Mouse (Mus musculus): ENCODE results near the gene Hus1. TPM values are rescaled to one million over a fixed set of nuclear protein-coding genes. Genes with fewer than 3 reads are reported as not detected.

Gene Hus1
- polyA plus RNA-seq, 1 experiment from 2014 or later = 7.9 TPM

DNA sequence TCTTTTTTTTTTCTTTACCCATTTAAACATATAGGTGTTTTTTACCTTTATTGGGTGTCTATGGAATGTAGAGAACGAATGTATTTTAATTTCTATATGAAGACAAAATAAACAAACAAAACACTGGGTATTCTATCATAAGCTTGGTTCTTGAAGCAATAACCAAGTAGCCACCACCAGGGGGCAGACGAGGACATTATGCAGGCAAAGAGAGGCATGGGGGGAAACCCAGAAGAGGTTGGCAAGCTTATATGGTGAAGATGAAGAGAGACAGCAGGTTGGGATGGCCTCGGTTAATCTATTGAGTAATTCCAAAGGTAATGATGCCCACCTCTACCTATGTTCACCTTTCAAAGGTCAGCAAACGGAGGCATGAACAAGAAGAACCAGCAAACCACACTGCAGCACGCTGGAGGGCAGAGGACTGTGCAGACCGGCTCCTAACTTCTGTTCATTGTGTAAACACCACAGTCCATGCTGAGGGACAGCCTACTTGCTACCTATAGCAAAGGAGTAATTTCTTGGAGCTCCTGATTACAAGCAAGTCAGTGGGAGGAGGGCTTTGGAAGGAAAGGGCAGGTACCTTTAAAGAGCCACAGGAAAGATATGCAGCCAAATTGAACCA lies 27.6 kb downstream of the Hus1 start:
- no peak overlapping the region for H3K4me2 ChIP-seq
- H3K9ac ChIP-seq = no peak overlapping the region
- H3K4me3 ChIP-seq (replicated peaks) = no peak overlapping the region
- H3K36me3 ChIP-seq (replicated peaks) = no peaks in the 10 kb centered on the region
- H3K27me3 ChIP-seq = peaks cover 6% of the 10 kb centered on the region; the same call in 1 of the 2 replicates
- no peaks in the 10 kb centered on the region for H3K9me3 ChIP-seq (replicated peaks)
- WGBS (ENCODE audit: insufficient replicate concordance) = 27% methylated on average over 6 of the region's 6 CpGs
- no peak overlapping the region for H3K27ac ChIP-seq (replicated peaks)
- ATAC-seq (ENCODE audit: insufficient read depth) = no peak
- H3K4me1 ChIP-seq (replicated peaks) = no peaks in the 10 kb centered on the region; the same call in 1 of the 2 replicates

DNA sequence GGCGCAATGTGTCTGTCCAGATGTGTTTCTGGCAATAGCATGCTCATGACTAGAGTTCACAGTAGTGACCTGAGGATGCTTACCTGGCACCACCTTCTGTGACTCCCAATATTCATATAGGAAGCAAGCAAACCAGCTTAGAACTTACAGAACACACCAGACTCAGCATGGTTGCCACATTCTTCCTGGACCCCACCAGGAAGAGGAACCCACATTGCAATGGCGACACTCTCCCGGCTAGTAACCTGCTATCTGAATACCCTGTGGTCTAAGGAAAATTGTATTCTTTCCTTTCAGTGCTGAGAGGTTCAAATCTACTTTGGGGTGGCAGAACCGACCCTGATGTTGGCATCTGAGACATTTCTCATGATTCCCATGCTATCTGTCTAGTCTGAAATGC lies 32.8 kb downstream of the Hus1 start:
- ATAC-seq (ENCODE audit: insufficient read depth) = no peak
- WGBS (ENCODE audit: insufficient replicate concordance) = 50% methylated on average over 4 of the region's 4 CpGs
- no peaks in the 10 kb centered on the region for H3K4me1 ChIP-seq (replicated peaks)
- H3K9me3 ChIP-seq (replicated peaks) = no peaks in the 10 kb centered on the region
- H3K9ac ChIP-seq = no peak overlapping the region
- no peak overlapping the region for H3K4me3 ChIP-seq (replicated peaks)
- H3K4me2 ChIP-seq = no peak overlapping the region
- no peaks in the 10 kb centered on the region for H3K36me3 ChIP-seq (replicated peaks)
- H3K27me3 ChIP-seq = no peaks in the 10 kb centered on the region
- no peak overlapping the region for H3K27ac ChIP-seq (replicated peaks)

DNA sequence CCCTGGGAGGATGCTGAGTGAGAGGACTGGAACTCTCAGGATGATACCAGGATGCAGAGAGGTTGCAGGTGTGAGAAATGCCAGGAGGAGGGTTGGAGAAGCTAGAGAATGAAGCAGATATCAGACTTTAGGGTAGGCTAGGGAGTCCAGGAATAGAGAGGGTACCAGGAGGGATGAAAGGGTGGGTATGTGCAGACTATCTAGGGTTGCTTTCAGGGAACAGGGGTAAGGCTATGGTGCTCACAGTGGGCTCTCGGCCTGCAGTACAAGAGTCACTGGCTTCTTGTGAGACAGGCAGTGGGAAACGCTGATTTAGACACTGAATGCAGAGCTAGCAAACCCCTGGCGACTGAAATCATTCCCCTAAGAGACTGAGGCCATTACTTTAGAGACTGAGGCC lies 37.8 kb downstream of the Hus1 start, which contains the start of gene Pkd1l1:
Pkd1l1 (minus strand) TSS at position 101 of the 400 bp plus-strand sequence.
- H3K36me3 ChIP-seq (replicated peaks) = no peaks in the 10 kb centered on the region
- no peak for ATAC-seq (ENCODE audit: insufficient read depth)
- no peaks in the 10 kb centered on the region for H3K9me3 ChIP-seq (replicated peaks)
- H3K4me2 ChIP-seq = peak within 1 kb of the TSS; percentile 21; the same call in 1 of the 2 replicates
- H3K4me3 ChIP-seq (replicated peaks) = no peak within 1 kb of the TSS
- 47% methylated on average over 3 of the region's 3 CpGs for WGBS (ENCODE audit: insufficient replicate concordance)
- no peak within 1 kb of the TSS for H3K9ac ChIP-seq
- no peaks in the 10 kb centered on the region for H3K27me3 ChIP-seq
- H3K27ac ChIP-seq (replicated peaks) = no peak within 1 kb of the TSS; the same call in 1 of the 2 replicates
- peaks cover 40% of the 10 kb centered on the region for H3K4me1 ChIP-seq (replicated peaks)

DNA sequence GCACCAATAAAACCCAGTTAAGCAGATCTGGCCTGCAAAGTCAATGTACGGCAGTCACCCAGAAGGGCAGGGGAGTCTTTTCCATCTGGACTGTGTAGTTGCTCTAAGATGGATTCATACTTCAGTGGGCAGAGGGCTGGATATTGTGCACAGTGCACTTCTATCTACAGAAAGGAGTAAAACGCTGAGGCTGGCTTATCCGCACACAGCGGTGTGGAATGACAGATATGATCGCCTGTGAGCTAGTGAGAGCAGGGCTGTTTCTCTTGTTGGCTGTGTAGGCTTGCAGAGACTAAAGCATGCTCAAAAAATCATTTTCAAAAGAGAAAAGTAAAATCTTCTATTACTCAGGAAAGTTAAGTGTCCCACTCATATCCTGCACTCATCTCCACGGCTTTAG lies 38.9 kb downstream of the Hus1 start:
- Histone ChIP-seq H3K4me3 (replicated peaks) (no peak overlapping the region), H3K4me2 (peak overlapping the region; percentile 21; the same call in 1 of the 2 replicates), H3K27me3 (no peaks in the 10 kb centered on the region), H3K27ac (replicated peaks) (no peak overlapping the region; the same call in 1 of the 2 replicates), H3K9ac (no peak overlapping the region), H3K4me1 (replicated peaks) (peaks cover 44% of the 10 kb centered on the region), H3K36me3 (replicated peaks) (no peaks in the 10 kb centered on the region), H3K9me3 (replicated peaks) (no peaks in the 10 kb centered on the region)
- peak; percentile 65 for ATAC-seq (ENCODE audit: insufficient read depth)
- WGBS (ENCODE audit: insufficient replicate concordance) = 45% methylated on average over 6 of the region's 6 CpGs

DNA sequence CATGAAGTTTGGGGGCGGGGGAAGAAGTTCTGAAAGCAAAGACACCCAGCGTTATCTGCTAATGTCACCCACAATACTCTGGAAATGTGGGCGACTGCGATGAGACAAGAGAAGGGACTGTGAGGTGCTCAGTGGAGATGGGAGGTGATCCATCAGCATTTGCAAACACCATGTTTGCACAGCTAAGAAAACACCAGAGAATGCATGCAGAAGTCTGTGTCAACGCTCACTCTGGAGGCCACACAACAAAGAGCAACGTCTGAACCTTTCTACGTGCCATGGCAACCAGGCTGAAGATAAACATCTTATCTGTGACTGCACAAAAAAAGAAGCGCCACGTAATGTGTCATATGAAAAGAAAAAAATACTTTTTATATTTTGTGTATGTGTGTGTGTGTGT lies 40.5 kb downstream of the Hus1 start:
- peak overlapping the region; percentile 70 for H3K27ac ChIP-seq (replicated peaks)
- no peaks in the 10 kb centered on the region for H3K9me3 ChIP-seq (replicated peaks)
- no peak overlapping the region for H3K9ac ChIP-seq
- peak; percentile 80 for ATAC-seq (ENCODE audit: insufficient read depth)
- H3K27me3 ChIP-seq = no peaks in the 10 kb centered on the region
- peaks cover 44% of the 10 kb centered on the region for H3K4me1 ChIP-seq (replicated peaks)
- peak overlapping the region; percentile 28 for H3K4me3 ChIP-seq (replicated peaks)
- H3K36me3 ChIP-seq (replicated peaks) = no peaks in the 10 kb centered on the region
- peak overlapping the region; percentile 59 for H3K4me2 ChIP-seq
- 25% methylated on average over 9 of the region's 9 CpGs for WGBS (ENCODE audit: insufficient replicate concordance)

DNA sequence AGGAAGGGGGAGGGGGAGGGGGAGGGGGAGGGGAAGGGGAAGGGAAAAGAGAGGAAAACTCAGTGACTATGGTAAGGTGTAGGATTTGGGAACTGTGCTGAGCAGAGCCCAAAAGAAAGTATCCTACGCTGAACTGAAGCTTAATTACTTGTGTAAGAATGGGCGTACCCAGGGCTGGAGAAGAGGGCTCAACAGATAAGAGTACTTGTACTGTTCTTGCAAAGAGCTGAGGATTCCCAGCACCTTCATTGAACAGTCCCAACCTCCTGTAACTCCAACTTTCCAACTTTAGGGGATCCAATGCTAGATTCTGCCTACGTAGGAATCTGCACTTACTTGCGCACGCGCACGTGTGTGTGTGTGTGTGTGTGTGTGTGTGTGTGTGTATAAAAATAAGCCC lies 42.9 kb downstream of the Hus1 start:
- no peak overlapping the region for H3K9ac ChIP-seq
- 0 out of 2 replicates have a peak overlapping the region, but pooled peaks have one; percentile 30 for H3K27ac ChIP-seq (replicated peaks)
- H3K9me3 ChIP-seq (replicated peaks) = no peaks in the 10 kb centered on the region
- H3K27me3 ChIP-seq = no peaks in the 10 kb centered on the region
- no peaks in the 10 kb centered on the region for H3K36me3 ChIP-seq (replicated peaks)
- peaks cover 44% of the 10 kb centered on the region for H3K4me1 ChIP-seq (replicated peaks)
- ATAC-seq (ENCODE audit: insufficient read depth) = peak; percentile 47
- WGBS (ENCODE audit: insufficient replicate concordance) = 70% methylated on average over 7 of the region's 7 CpGs
- H3K4me2 ChIP-seq = peak overlapping the region; percentile 35; the same call in 1 of the 2 replicates
- no peak overlapping the region for H3K4me3 ChIP-seq (replicated peaks)

DNA sequence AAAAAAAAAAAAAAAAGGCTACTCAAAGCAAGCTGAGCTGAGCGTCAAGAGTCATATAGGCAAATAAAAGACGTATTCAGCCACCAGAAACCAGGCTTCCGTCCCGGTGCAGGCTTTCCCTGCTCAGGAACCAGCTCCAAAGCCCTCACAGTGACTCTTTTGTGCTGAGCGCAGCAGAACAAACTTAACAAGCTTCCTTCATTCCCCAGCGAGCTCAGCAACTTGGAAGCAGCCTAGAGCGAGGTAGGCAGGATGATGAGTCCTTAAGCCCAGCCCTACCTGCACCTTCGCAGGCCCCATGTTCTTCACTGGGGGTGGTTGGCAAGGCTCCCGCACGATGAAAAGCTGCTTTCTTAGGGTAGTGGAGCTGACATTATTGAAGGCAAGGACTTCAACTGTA lies 52.4 kb downstream of the Hus1 start:
- no peaks in the 10 kb centered on the region for H3K4me1 ChIP-seq (replicated peaks)
- no peak overlapping the region for H3K4me2 ChIP-seq
- no peak overlapping the region for H3K4me3 ChIP-seq (replicated peaks)
- no peak for ATAC-seq (ENCODE audit: insufficient read depth)
- no peak overlapping the region for H3K27ac ChIP-seq (replicated peaks)
- no peak overlapping the region for H3K9ac ChIP-seq
- no peaks in the 10 kb centered on the region for H3K36me3 ChIP-seq (replicated peaks)
- H3K9me3 ChIP-seq (replicated peaks) = no peaks in the 10 kb centered on the region
- H3K27me3 ChIP-seq = no peaks in the 10 kb centered on the region
- 65% methylated on average over 10 of the region's 10 CpGs for WGBS (ENCODE audit: insufficient replicate concordance)

DNA sequence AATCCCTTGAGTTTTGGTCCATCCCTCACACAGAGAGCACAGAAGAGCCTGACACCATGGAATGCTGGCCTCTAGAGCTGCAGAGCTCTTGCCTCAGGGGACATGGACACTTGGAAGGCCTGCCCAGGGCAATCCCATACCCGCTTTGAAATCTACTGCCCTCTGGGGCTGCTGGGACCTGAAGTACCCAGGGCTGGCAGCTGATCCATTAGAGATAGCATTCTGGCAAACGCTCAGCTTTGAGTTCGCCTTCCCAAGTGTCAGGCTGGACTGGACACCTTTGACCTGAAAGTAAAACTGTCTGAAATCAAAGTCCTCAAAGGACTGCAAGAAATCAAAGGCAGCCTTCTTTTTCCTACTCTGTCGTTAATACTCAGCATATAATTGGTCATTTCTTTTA lies 52.9 kb downstream of the Hus1 start:
- no peaks in the 10 kb centered on the region for H3K9me3 ChIP-seq (replicated peaks)
- no peak overlapping the region for H3K4me2 ChIP-seq
- no peak overlapping the region for H3K9ac ChIP-seq
- no peaks in the 10 kb centered on the region for H3K4me1 ChIP-seq (replicated peaks)
- H3K27me3 ChIP-seq = no peaks in the 10 kb centered on the region
- H3K27ac ChIP-seq (replicated peaks) = no peak overlapping the region
- WGBS (ENCODE audit: insufficient replicate concordance) = 56% methylated on average over 4 of the region's 4 CpGs
- no peaks in the 10 kb centered on the region for H3K36me3 ChIP-seq (replicated peaks)
- ATAC-seq (ENCODE audit: insufficient read depth) = no peak
- H3K4me3 ChIP-seq (replicated peaks) = no peak overlapping the region

DNA sequence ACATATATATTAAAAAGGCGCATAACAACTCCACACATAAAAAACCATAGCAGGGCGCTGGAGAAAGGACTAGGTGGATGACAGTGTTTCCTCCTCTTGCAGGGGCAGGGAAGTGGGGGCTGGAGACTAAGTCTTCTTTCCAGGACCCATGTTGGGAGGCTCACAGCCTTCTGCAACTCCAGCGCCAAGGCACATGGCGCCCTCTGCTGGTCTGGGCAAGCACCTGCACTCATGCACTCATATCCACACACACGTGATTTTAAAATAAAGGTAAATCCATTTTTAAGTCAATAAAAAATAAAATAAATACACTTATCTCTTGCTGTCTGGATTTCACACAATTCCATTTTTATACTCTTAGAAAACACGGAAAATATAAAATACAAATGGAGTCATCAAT lies 54.0 kb downstream of the Hus1 start:
- Histone ChIP-seq H3K9ac (no peak overlapping the region), H3K4me1 (replicated peaks) (no peaks in the 10 kb centered on the region), H3K9me3 (replicated peaks) (no peaks in the 10 kb centered on the region), H3K27ac (replicated peaks) (no peak overlapping the region), H3K27me3 (no peaks in the 10 kb centered on the region), H3K4me2 (no peak overlapping the region), H3K4me3 (replicated peaks) (no peak overlapping the region), H3K36me3 (replicated peaks) (no peaks in the 10 kb centered on the region)
- no peak for ATAC-seq (ENCODE audit: insufficient read depth)
- 49% methylated on average over 6 of the region's 6 CpGs for WGBS (ENCODE audit: insufficient replicate concordance)

DNA sequence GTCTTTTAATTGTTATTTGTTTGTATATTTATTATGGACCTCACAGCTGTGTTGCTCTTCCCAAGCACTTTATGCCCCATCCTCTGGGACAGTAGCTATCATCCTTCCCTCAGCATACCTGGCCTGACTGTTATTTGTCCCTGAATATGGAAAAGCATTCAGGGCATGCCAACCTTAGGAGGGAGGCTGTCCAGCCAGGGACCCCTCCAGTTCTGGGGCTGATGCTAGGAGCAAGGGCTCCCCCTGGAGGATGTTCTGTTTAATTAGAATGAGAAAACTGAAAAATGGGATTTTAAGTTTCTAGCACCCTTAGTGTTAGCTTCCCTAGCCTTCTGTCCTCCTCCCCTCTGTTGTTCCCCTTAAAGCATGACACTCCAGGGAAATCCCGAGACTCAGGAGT lies 55.3 kb downstream of the Hus1 start:
- H3K4me1 ChIP-seq (replicated peaks) = no peaks in the 10 kb centered on the region
- no peaks in the 10 kb centered on the region for H3K9me3 ChIP-seq (replicated peaks)
- H3K36me3 ChIP-seq (replicated peaks) = no peaks in the 10 kb centered on the region
- 3% methylated on average over 1 of the region's 1 CpGs for WGBS (ENCODE audit: insufficient replicate concordance)
- H3K27ac ChIP-seq (replicated peaks) = no peak overlapping the region
- ATAC-seq (ENCODE audit: insufficient read depth) = no peak
- H3K4me3 ChIP-seq (replicated peaks) = no peak overlapping the region
- H3K27me3 ChIP-seq = no peaks in the 10 kb centered on the region
- H3K4me2 ChIP-seq = no peak overlapping the region
- no peak overlapping the region for H3K9ac ChIP-seq

DNA sequence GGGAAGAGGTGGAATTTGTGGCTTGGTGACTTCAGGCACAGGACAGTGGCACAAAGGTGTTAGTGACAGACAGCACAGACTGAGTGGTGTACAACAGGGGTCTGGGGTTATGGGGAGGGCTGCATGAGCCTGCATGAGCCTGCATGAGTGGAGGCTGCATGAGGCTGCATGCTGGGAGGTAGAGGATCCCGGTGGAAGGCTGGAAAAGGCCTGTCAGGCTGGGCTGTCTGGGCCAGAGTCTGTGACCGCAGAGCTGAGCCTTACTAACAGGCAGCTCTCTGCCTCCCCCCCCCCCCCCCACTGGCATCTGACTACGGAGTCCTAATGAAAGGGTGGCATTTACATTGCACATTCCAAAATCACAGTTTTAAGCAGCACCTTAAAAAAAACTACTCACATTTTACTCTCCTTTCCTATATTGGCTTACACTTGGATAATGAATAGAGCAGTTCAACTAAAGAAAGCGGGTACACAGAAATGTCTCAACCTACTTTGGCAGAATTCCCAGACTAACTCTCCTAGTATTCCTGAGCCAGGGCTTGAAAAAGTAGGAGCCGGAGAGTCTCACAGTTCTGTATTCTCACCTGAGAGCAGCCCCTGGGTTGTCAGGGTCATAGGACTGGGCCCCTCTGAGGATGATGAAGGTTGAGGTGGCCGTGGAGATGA lies 61.1 kb downstream of the Hus1 start:
- Histone ChIP-seq H3K9ac (no peak overlapping the region), H3K36me3 (replicated peaks) (no peaks in the 10 kb centered on the region), H3K27me3 (no peaks in the 10 kb centered on the region), H3K4me1 (replicated peaks) (no peaks in the 10 kb centered on the region), H3K27ac (replicated peaks) (no peak overlapping the region), H3K4me2 (no peak overlapping the region), H3K9me3 (replicated peaks) (no peaks in the 10 kb centered on the region), H3K4me3 (replicated peaks) (no peak overlapping the region)
- no peak for ATAC-seq (ENCODE audit: insufficient read depth)
- WGBS (ENCODE audit: insufficient replicate concordance) = 69% methylated on average over 6 of the region's 6 CpGs

Data from liver, embryonic 15.5 days (tissue).